Mouse (Mus musculus) lung, postnatal 0 days (tissue): ENCODE data around the gene Thegl. TPM values are rescaled to one million over a fixed set of nuclear protein-coding genes. Genes with fewer than 3 reads are reported as not detected.
"Not testable (repeated sequence)": the region's sequence is repeated elsewhere in the genome, so short reads cannot be mapped to it uniquely, and the experiment has no call there.

Experiments
- ATAC-seq: fragments of 200-750 bp; cut with Nextera tagmentation; 2 replicates; pipeline ENCODE4 v1.8.0; 2017; ENCODE audit warnings: moderate library complexity
- DNase-seq: peaks from one replicate; pipeline ENCODE4 v3.0.0-alpha.2; 2016; ENCODE audit warnings: low spot score
- H3K27ac ChIP-seq: fragments of 300-500 bp; sonication (generic); 2 replicates; pipeline ENCODE4 v1.5.1; 2014; ENCODE audit warnings: antibody characterized with exemption, mild to moderate bottlenecking, low read length, mixed read lengths
- H3K27me3 ChIP-seq: fragments of 300-500 bp; sonication (generic); replicated peaks from 2 replicates; pipeline ENCODE4 v1.6.1; 2014; ENCODE audit warnings: low read length, mixed read lengths; ENCODE audit not compliant: insufficient read depth
- H3K36me3 ChIP-seq: fragments of 300-500 bp; sonication (generic); 2 replicates; pipeline ENCODE4 v1.6.1; 2014; ENCODE audit warnings: low read length, mixed read lengths; ENCODE audit not compliant: insufficient read depth
- H3K4me1 ChIP-seq: fragments of 300-500 bp; sonication (generic); 2 replicates; pipeline ENCODE4 v1.6.1; 2014; ENCODE audit warnings: antibody characterized with exemption, low read depth, low read length, mixed read lengths; ENCODE audit not compliant: insufficient read depth
- H3K4me2 ChIP-seq: fragments of 300-500 bp; sonication (generic); replicated peaks from 2 replicates; pipeline ENCODE4 v1.6.1; 2014; ENCODE audit warnings: low read depth, mild to moderate bottlenecking, low read length, moderate library complexity, mixed read lengths
- H3K4me3 ChIP-seq: fragments of 300-500 bp; sonication (generic); 2 replicates; pipeline ENCODE4 v1.5.1; 2014; ENCODE audit warnings: low read depth, low read length
- H3K9ac ChIP-seq: fragments of 300-500 bp; sonication (generic); replicated peaks from 2 replicates; pipeline ENCODE4 v1.6.1; 2014; ENCODE audit warnings: low read depth, mild to moderate bottlenecking
- H3K9me3 ChIP-seq: fragments of 300-500 bp; sonication (generic); 2 replicates; pipeline ENCODE4 v1.6.1; 2016; ENCODE audit warnings: low read length, mixed read lengths
- CTCF ChIP-seq: IDR thresholded peaks from 2 replicates; pipeline ENCODE4 v1.5.1; 2016; ENCODE audit warnings: antibody characterized with exemption, mild to moderate bottlenecking
- EP300 ChIP-seq: IDR thresholded peaks from 2 replicates; pipeline ENCODE4 v1.6.1; 2016; ENCODE audit warnings: antibody characterized with exemption, mild to moderate bottlenecking, control low read depth
- WGBS: fragments of 180-500 bp; shearing (Covaris S2); extraction: QIAGEN DNeasy Blood & Tissue Kit; methylation state at CpG from one replicate; pipeline ENCODE4 v1.1.7; 2014; 5-methylcytosine and 5-hydroxymethylcytosine counted together
- polyA plus RNA-seq: library from polyadenylated mRNA; unstranded; fragments of >200 nt; fragmentation: Nextera tagmentation; extraction: Ambion mirVana; gene quantifications from 2 replicates; pipeline ENCODE4 v1.2.1, GENCODE M21; 2015

Thegl gene
- polyA plus RNA-seq, 1 experiment from 2014 or later, result 1.2 TPM

DNA sequence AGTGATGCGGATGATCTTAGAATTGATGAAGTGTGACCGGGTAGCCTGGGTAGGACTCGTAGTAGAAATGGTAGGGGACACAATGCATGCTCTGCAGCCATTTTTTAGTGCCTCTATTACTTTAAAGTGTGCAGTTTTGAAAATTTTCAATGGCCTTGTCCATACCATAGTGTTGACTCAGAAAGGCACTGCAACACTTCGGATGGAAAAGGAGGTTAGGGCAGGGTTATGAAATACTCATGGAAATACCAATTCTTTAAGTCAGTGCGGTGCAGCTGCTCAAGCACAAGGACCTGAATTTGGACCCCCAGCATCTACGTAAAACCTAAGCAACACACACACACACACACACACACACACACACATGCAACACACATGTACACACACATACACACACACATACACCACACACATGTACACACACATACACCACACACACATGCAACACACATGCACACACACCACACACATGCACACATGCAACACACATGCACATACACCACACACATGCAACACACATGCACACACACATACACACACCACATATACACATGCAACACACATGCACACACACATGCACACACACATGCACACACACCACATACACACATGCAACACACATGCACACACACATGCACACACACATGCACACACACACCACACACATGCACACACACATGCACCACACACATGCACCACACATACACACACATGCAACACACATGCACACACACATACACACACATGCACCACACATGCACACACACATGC is 11.6 kb upstream of the Thegl start, which contains the start of gene Arl9:
Gene Arl9 (plus strand): TSS at position 5 of the 771 bp plus-strand sequence.
- WGBS, result 86% methylated on average over 6 of the region's 6 CpGs
- H3K9ac ChIP-seq, result no peak within 1 kb of the TSS
- ATAC-seq (no peak), DNase-seq (no peak)
- no peaks in the 10 kb centered on the region for H3K36me3 ChIP-seq
- H3K9me3 ChIP-seq, result no peaks in the 10 kb centered on the region
- TF ChIP-seq EP300, result no peak
- TF ChIP-seq CTCF, result no peak
- no peak within 1 kb of the TSS for H3K4me3 ChIP-seq
- no peak within 1 kb of the TSS for H3K4me2 ChIP-seq
- H3K27me3 ChIP-seq, result no peaks in the 10 kb centered on the region
- no peaks in the 10 kb centered on the region for H3K4me1 ChIP-seq
- H3K27ac ChIP-seq, result no peak within 1 kb of the TSS

DNA sequence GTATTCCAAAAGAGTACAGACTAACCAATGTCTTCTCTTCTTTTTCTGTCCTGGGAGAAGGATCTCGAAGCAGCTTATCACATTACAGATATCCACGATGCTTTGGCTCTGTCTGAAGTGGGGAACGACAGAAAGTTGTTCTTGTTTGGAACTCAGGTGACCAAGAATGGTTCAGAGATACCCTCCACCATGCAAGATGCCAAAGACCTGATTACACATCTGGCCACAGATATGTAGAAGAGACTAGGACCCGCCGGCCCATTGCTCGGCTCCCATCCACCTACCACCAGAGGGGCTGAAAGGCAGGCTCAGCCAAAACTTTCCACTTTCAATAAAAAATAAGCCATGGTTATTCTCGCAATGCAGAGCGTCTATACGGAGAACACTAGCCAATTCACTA is 5.5 kb upstream of the Thegl start:
- no peak for ATAC-seq
- H3K4me3 ChIP-seq, result no peak overlapping the region
- no peak overlapping the region for H3K27ac ChIP-seq
- WGBS, result 86% methylated on average over 9 of the region's 9 CpGs
- H3K9ac ChIP-seq, result no peak overlapping the region
- H3K36me3 ChIP-seq, result no peaks in the 10 kb centered on the region
- H3K4me1 ChIP-seq, result no peaks in the 10 kb centered on the region
- H3K9me3 ChIP-seq, result no peaks in the 10 kb centered on the region
- DNase-seq, result no peak
- no peak overlapping the region for H3K4me2 ChIP-seq
- no peaks in the 10 kb centered on the region for H3K27me3 ChIP-seq
- TF ChIP-seq CTCF (no peak), EP300 (no peak)

DNA sequence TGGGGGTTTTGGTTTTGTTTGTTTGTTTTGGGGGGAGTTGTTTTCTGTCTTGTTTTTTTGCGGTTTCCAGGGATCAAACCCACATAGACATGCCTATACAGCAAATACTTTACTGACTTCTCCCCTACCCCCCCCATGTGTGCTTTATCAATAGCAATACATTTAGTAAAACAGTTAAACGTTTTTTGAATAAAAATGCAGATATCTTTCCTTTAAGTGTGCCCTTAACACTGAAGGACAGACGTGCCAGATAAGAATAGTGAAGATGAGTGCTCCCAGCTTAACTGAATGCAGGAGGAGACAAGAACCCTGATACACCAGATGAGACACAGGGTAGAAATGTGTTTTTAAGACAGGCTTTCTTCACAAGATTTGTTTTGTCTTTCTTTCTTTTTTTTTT is 4.7 kb upstream of the Thegl start:
- no peaks in the 10 kb centered on the region for H3K27me3 ChIP-seq
- WGBS, result 64% methylated on average over 3 of the region's 3 CpGs
- H3K4me1 ChIP-seq, result peaks cover 1% of the 10 kb centered on the region; the same call in 1 of the 2 replicates
- no peak overlapping the region for H3K4me3 ChIP-seq
- DNase-seq (no peak), ATAC-seq (no peak)
- H3K4me2 ChIP-seq, result no peak overlapping the region
- H3K9ac ChIP-seq, result no peak overlapping the region
- H3K9me3 ChIP-seq, result no peaks in the 10 kb centered on the region
- H3K36me3 ChIP-seq, result no peaks in the 10 kb centered on the region
- TF ChIP-seq CTCF (no peak), EP300 (no peak)
- H3K27ac ChIP-seq, result no peak overlapping the region

DNA sequence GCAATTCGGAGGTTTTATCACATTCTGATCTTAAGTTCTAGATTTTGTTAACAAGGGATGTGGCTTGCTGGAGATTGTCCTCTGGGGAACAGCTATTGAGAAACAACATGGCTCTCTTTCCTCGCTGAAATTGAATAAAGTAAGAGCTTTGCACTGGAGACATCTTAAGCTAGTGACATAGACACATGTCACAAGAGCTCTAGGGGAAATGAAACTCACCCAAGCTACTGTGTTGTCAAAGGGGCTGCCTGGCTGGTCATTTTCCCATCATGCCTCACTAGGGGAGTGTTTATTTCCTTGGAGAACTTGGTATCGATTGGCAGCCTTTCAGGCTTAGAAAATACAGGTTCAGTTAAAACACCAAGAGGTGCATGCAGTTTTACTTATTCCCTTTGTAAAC is 2.7 kb upstream of the Thegl start:
- 53% methylated on average over 3 of the region's 3 CpGs for WGBS
- TF ChIP-seq CTCF, result no peak
- no peak for TF ChIP-seq EP300
- no peak overlapping the region for H3K4me2 ChIP-seq
- H3K9ac ChIP-seq, result no peak overlapping the region
- ATAC-seq, result no peak
- H3K4me1 ChIP-seq, result peaks cover 3% of the 10 kb centered on the region; the same call in 1 of the 2 replicates
- peak; percentile 35 for DNase-seq
- H3K4me3 ChIP-seq, result no peak overlapping the region
- no peaks in the 10 kb centered on the region for H3K9me3 ChIP-seq
- no peaks in the 10 kb centered on the region for H3K36me3 ChIP-seq
- no peak overlapping the region for H3K27ac ChIP-seq
- H3K27me3 ChIP-seq, result no peaks in the 10 kb centered on the region

DNA sequence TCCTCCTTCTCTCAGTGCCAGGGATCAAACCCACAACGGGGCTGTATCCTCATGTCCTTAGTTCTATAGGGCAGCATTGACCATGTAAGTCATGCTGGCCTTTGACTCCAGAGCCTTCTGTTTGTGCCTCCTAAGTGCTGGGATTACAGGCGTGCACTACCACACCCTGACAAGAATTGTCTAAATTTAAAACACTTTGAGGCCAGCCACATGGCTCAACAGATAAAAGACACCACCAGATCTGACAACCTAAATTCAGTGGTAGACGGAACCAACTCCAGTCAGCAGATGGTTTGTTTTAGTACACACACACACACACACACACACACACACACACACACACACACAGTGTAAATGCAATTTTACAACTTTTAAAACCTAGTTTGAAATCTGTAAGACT is 12.2 kb downstream of the Thegl start:
- no peaks in the 10 kb centered on the region for H3K27me3 ChIP-seq
- 66% methylated on average over 3 of the region's 3 CpGs for WGBS
- no peaks in the 10 kb centered on the region for H3K9me3 ChIP-seq
- no peak overlapping the region for H3K4me3 ChIP-seq
- no peak for ATAC-seq
- DNase-seq, result no peak
- no peak overlapping the region for H3K9ac ChIP-seq
- TF ChIP-seq EP300, result no peak
- no peak for TF ChIP-seq CTCF
- H3K36me3 ChIP-seq, result no peaks in the 10 kb centered on the region
- H3K4me1 ChIP-seq, result no peaks in the 10 kb centered on the region
- H3K27ac ChIP-seq, result no peak overlapping the region
- H3K4me2 ChIP-seq, result no peak overlapping the region

DNA sequence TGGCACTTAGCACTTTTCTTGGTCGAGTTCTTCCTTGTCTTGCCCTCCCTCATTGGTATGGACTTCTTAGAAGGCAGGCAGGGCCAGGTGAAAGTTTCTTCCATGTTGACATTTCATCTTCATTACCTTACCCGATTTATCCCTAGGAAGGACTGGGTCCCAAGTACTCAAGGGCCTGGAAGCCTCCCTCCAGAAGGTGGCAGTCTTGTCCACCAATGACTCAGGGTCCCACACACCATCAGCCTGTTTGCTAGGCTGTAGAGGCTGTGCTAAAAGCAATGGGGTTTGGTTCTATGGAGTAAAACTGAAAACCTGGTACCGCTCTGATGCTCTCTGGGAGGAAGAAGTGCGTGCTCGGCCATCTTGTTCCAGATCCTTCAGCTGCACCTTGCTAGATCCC is 13.9 kb downstream of the Thegl start:
- Histone ChIP-seq H3K4me3 (no peak overlapping the region), H3K4me2 (no peak overlapping the region), H3K4me1 (no peaks in the 10 kb centered on the region), H3K36me3 (no peaks in the 10 kb centered on the region), H3K27ac (no peak overlapping the region), H3K9ac (no peak overlapping the region), H3K27me3 (no peaks in the 10 kb centered on the region), H3K9me3 (no peaks in the 10 kb centered on the region)
- peak; percentile 77 for ATAC-seq
- 68% methylated on average over 5 of the region's 5 CpGs for WGBS
- TF ChIP-seq EP300 (no peak), CTCF (peak; percentile 89)
- peak; percentile 61 for DNase-seq

DNA sequence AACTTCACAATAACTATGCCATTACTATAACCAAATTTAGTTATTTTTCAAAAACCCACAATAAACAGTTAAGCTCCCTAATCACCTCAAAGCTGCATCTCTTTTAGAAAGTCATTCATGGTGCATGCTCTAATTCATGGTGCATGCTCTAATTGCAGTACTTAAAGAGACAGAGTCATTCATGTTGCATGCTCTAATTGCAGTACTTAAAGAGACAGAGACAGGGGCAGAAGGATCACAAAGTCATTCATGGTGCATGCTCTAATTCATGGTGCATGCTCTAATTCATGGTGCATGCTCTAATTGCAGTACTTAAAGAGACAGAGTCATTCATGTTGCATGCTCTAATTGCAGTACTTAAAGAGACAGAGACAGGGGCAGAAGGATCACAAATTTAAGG is 19.3 kb downstream of the Thegl start:
- not testable (repeated sequence) for H3K27ac ChIP-seq, H3K9me3 ChIP-seq, H3K9ac ChIP-seq, DNase-seq, ATAC-seq, H3K4me3 ChIP-seq, H3K27me3 ChIP-seq, H3K4me1 ChIP-seq, H3K4me2 ChIP-seq, H3K36me3 ChIP-seq
